Mouse (Mus musculus): ENCODE results near the gene Osbpl6.

The Osbpl6 gene

DNA sequence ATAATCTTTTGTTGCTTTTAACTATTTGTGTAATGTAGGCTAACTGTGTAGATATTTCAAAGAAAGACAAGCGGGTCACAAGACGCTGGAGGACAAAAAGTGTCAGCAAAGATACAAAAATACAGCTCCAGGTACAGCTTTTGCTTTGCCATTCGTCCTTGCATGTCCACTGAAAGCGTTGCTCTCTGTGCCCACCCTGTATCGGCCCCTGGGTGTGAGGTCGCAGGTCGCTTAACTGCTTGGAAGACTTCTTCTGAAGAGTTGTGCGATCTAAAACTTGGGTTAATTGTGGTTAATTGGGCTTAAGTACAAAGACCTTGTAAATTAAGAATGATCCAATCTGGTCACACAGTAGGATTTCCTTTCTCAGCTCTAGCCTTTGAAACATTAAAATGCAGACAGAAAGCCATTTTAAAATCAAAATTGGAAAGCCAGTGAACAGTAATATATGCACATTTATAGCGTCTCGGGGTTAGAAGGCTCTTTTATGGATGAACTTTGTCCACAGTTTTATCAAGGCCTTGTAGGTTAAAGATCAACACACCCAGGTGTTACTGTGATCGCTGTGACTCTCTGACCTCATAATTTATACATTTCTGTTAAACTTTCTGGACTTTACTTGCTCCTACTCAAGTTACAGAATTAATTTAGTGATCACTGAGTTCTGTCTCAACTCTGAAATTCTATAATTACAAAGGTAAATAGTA is 149.7 kb downstream of the Osbpl6 start:
- in situ Hi-C loops (cut with MboI, MseI) = no loop called here

DNA sequence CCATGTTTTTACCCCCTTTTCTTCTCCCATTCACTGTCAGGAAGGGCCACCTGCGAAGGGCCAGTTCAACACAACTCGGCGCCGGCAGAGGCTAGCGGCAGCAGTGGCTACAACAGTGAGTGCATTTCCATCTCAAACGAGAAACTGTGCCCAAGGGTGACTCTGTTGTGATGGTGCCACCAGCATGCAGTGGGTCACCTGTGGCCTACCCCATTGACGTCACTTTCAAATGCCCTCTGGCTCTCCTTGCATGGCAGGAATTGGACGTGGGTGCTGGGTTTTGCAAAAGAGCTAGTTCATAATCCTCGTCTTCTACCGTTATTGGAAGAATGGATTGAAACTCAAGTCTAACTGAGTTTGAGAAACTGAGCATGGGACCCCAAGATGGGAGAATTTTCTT is 153.8 kb downstream of the Osbpl6 start:
- in situ Hi-C loops (cut with MboI, MseI) = no loop called here

DNA sequence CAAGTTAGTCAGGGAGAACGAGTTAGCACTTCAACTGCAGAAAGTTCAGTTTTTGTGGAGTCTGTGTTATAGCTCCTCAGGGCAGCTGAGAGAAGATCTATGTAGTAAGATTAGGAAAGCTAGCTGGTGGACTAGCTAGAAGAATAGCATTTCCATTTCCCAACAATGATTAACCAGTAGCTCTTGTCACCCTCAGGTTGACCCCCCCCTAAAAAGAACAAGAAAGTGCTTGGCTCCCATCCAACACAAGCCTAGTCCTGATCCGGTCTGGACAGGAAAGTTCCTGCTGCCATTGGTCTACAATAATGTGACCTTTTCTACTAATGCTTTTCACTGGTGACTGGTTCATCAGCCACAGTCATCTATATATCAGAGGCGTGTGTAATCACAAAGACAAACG is 157.6 kb downstream of the Osbpl6 start:
- in situ Hi-C loops (cut with MboI, MseI) = no loop called here

DNA sequence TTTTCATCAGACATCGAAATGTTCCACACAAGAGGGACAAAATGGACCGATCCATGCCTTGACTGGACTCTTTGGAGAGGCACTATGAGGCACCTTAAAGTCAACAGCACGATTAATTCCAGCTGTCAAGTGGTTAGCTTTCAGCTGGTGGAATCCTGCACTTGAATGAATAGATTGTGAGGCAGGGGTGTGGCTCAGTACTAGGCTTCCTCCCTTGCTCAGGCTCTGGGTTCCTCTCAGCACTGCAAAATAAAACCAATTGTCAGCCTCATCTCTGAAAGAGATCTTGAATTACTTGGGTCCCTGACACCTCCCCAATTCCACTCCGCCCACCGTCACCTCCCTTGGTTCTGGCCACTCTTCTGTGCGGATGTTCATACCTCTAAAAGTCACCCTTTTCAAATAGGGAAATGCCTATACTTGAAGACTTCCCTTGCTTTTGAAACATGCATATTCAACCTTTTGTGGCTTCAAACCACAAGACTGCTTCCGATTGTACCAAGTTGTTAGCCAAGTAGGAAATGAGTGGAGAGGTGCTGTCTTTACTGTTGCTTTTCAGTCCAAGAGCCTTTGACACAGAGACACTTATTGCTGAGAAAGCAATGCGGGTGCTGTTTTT is 160.7 kb downstream of the Osbpl6 start:
- in situ Hi-C loops (cut with MboI, MseI) = no loop called here

- in situ Hi-C loops (cut with MboI, MseI) = no loop called here
Observed at GRCm38 (mm10) chr2:76571543-76571942, 165.2 kb downstream of the Osbpl6 start.

GRCm38 (mm10) chr2:76578911-76579310 is 172.6 kb downstream of the Osbpl6 start:
- in situ Hi-C loops (cut with MboI, MseI) = no loop called here

DNA sequence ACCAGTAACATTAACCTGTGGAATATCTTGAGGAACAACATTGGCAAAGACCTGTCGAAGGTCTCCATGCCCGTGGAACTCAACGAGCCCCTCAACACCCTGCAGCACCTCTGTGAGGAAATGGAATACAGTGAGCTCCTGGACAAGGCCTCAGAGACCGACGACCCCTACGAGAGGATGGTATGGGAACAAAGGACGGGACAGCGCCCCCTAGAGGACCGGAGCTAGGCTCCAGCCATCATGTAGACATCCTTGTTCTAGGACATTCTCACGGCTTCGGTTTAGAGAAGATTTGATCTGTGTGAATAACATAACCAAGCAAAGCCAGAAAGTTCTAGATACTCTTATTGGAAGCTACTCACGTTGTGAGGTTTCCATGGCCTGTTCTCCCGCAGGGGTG is 178.8 kb downstream of the Osbpl6 start:
- in situ Hi-C loops (cut with MboI, MseI) = no loop called here

- in situ Hi-C loops (cut with MboI, MseI) = no loop called here
Observed at GRCm38 (mm10) chr2:76586906-76587305, 180.6 kb downstream of the Osbpl6 start.

DNA sequence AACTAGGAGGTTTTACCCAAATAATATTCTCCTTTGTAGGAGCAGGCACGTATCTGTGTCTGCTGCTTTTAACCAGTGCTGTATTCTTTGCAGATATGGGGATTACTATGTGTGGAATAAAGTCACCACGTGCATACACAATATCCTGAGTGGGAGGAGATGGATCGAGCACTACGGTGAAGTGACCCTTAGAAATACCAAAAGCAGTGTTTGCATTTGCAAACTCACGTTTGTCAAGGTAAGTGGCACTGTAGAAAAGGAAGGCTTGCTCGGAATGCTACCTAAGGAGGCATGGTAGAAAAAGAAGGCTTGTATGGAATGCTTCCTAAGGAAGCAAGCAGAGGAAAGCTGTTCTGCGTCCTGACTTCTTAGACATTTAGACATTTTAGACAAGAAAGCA is 183.9 kb downstream of the Osbpl6 start:
- in situ Hi-C loops (cut with MboI, MseI) = no loop called here

DNA sequence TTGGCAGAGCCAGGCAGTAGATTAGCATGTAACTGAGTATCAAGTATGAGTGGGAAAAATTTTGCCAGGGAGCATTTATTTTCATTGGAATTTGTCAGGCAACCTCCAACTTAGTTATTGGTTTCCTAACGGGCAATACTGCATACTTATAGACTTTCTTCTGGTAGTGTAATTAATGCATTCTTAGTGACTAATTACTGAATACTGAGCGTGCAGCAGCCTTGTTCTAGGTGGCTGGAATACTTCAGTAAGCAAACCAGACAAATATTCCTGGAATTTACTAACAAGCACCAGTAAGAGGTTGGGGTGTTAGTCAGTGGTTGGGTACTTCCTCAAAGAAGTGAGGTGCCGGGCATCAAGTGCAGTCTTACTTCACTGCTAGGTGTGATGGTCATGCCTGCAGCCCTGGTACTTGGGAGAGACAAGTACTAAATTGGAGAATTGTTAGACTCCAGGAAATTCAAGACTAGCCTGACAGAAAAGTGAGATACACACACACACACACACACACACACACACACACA is 186.2 kb downstream of the Osbpl6 start:
- in situ Hi-C loops (cut with MboI, MseI) = no loop called here

DNA sequence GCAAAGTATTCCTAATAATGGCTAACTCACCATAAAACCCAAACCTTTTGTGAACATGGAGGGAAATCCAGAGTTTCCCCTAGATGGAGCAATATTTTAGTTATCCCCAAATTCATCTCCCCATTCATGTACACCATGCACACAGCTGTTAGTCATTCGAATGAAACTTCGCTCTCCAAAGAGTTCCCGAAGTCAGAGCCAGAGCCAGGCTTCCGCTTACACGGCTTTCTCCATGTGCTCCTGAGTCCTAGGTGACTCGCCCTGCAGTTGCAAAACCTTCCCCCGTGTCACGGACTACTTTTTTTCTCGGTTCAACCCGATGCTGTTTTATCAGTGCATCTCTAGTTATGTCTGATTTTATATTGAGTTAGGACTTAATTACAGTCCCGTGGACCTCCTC is 191.2 kb downstream of the Osbpl6 start:
- in situ Hi-C loops (cut with MboI, MseI) = no loop called here

- in situ Hi-C loops (cut with MboI, MseI) = no loop called here
Observed at GRCm38 (mm10) chr2:76599214-76599613, 192.9 kb downstream of the Osbpl6 start.

- in situ Hi-C loops (cut with MboI, MseI) = loop anchor here (25.0 kb wide), 1 partner anchor 440 kb away; no protein-coding TSS in a partner anchor
Observed at GRCm38 (mm10) chr2:76602256-76602655, 195.9 kb downstream of the Osbpl6 start.

DNA sequence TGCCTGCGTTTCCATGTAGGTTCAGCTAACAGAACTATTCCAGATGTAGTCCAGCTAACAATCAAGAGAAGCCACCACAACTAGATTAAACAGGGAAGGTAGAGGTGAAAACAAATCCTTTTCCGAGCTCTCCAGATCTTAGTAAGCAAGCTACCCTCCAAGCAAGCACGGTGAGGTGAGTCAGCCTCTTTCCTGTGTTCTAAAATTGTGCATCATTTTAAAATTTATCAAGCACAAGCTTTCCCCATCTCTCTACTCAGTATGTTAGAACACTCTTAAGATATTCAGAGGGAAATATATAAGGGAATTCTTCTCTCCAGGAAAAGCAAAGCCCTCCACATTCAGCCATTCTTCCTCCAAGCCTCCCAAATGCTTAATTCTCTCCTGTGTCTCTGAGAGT is 200.4 kb downstream of the Osbpl6 start:
- in situ Hi-C loops (cut with MboI, MseI) = loop anchor here (25.0 kb wide), 1 partner anchor 444 kb away; no protein-coding TSS in a partner anchor

DNA sequence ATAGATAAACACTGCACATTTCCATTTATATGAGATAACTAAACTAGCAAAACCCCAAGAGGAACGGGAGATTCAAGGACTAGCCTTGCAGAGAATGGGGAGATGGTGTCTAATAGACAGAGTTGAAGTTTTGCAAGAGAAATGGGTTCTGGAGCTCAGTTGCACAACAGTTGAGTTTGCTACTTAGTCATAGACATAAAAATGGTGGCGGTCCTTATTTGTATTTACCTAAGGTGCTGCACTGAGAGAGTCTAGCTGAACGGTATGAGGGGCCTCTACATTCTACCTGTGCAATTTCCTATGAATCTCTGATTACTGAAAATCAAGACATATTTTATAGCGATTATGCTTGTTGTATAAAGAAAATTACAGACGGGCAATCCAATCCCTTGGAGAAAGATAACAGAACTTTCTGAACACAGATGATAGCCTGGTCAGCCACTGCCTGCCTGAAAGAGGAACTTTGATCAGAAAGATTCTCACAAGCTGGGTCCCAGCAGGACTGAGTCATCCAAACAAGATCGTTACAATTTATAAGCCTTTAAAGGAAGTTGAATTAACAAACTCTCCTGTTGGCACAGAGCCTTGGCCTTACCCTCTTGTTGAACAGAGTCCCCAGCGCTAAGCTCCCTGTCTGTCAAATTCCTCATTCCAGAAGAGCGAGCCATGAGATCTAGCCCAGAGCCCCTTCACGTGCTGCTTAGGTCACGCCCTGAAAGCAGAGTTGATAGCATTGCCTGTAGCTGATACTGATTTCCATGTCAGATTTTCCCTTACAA is 204.2 kb downstream of the Osbpl6 start:
- in situ Hi-C loops (cut with MboI, MseI) = loop anchor here (25.0 kb wide), 1 partner anchor 448 kb away; no protein-coding TSS in a partner anchor

DNA sequence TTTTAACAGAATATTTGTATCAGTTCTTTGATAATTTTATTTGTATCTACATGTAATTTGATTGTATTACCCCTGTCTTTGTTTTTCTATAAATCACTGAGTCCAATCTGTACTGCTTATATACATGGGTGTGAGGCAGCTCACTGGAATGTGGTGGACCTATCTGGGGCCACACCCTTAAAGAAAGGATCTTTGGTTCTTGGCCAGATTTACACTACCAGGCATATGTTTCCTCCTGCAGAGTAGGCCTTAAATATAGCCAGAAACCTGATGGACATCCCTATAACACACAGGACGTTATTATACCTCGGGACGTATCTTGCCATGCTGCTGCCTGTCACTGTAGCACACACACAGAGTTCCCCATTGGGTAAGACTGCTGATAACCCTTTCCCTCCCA is 205.7 kb downstream of the Osbpl6 start:
- in situ Hi-C loops (cut with MboI, MseI) = loop anchor here (25.0 kb wide), 1 partner anchor 450 kb away; no protein-coding TSS in a partner anchor

GRCm38 (mm10) chr2:76618078-76618477 is 211.8 kb downstream of the Osbpl6 start:
- in situ Hi-C loops (cut with MboI, MseI) = loop anchor here (25.0 kb wide), 1 partner anchor 456 kb away; no protein-coding TSS in a partner anchor

DNA sequence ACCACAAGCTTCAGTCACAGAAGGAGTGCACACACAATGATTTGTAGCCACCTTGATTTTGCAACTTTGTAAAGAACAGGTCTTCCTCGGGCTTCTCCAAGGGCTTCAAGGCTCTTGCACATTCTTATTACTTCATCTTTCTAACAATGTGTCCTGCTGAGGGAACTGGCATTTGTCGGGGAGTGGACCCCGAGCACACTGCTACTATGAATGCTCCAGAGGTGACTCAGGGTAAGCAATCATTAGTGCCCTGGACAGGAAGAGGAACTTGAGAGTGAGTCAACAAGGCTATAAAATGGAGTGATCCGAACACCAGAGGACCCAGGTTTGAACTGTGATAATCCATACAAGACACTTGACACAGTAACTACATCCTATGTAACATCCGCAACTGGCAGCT is 213.9 kb downstream of the Osbpl6 start:
- in situ Hi-C loops (cut with MboI, MseI) = loop anchor here (25.0 kb wide), 1 partner anchor 458 kb away; no protein-coding TSS in a partner anchor

DNA sequence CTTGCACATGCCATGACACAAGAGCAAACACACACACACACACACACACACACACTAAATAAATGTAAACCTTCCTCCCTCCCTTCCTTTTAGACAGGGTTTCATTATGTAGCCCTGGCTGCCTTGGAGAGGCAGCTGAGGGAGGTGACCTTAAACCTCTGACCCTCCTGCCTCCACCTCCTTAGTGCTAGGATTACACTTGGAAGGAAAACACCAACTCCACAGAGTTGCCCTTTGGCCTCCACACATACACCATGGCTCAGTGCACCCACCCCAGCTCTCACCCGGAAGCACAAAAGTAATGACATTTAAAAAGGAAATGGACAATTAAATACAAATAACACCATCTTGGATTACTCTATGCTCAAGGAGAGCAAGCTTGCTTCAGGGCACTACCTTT is 215.4 kb downstream of the Osbpl6 start:
- in situ Hi-C loops (cut with MboI, MseI) = loop anchor here (25.0 kb wide), 1 partner anchor 459 kb away; no protein-coding TSS in a partner anchor

GRCm38 (mm10) chr2:76622316-76622715 is 216.0 kb downstream of the Osbpl6 start:
- in situ Hi-C loops (cut with MboI, MseI) = loop anchor here (25.0 kb wide), 1 partner anchor 460 kb away; no protein-coding TSS in a partner anchor

GRCm38 (mm10) chr2:76630293-76630692 is 224.0 kb downstream of the Osbpl6 start:
- in situ Hi-C loops (cut with MboI, MseI) = no loop called here

DNA sequence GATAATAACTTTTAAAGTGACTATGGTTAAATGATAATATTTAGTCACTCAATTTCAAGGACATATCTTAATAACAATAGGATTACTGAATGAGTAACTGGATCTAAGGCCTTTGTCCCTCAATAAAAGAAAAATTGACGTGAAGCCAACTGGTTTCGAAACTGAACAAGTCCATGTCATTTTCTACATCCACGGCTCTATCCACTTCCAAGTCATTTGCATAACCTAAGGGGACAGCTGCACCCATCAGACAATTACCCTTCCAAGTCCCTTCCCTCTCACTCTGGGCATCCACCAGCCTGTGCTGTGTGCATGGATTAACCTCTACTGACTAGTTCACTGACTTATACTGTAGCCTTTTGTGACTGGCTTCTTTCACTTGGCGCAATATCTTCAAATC is 225.3 kb downstream of the Osbpl6 start:
- in situ Hi-C loops (cut with MboI, MseI) = no loop called here

Measured in T-helper 2 cell (primary cell).